Mouse (Mus musculus) olfactory bulb, adult 2 months (tissue): ENCODE measurements around the gene Hist1h1t. TPM values are rescaled to one million over a fixed set of nuclear protein-coding genes. Genes with fewer than 3 reads are reported as not detected.

ENCODE experiments used
- H3K27ac ChIP-seq: fragments of 200-500 bp; 2 replicates; pipeline ENCODE4 v1.5.1; 2012; ENCODE audit warnings: low read depth, low read length; ENCODE audit not compliant: insufficient read depth
- H3K4me1 ChIP-seq: fragments of 200-500 bp; 2 replicates; pipeline ENCODE4 v1.6.1; 2012; ENCODE audit warnings: low read length; ENCODE audit not compliant: control insufficient read depth, insufficient read depth
- H3K4me3 ChIP-seq: fragments of 200-500 bp; 2 replicates; pipeline ENCODE4 v1.5.1; 2012; ENCODE audit warnings: mild to moderate bottlenecking, low read depth, low read length, moderate library complexity; ENCODE audit not compliant: insufficient read depth
- CTCF ChIP-seq: fragments of 200-500 bp; IDR thresholded peaks from 2 replicates; pipeline ENCODE4 v1.5.1; 2012; ENCODE audit warnings: low read depth, mild to moderate bottlenecking, low read length, moderate library complexity; ENCODE audit not compliant: insufficient read depth
- POLR2A ChIP-seq: fragments of 200-500 bp; IDR thresholded peaks from 2 replicates; pipeline ENCODE4 v1.6.1; 2012; ENCODE audit warnings: mild to moderate bottlenecking, low read depth, low read length, moderate library complexity; ENCODE audit not compliant: insufficient read depth
- WGBS: fragments of 180-500 bp; shearing (Covaris S2); methylation state at CpG from one replicate; pipeline ENCODE4 v1.1.7; 2018; 5-methylcytosine and 5-hydroxymethylcytosine counted together
- polyA plus RNA-seq: library from polyadenylated mRNA; stranded (reverse); fragments of >200 nt; gene quantifications from 2 replicates; pipeline ENCODE4 v1.2.4, GENCODE M21; 2012; ENCODE audit warnings: low replicate concordance; ENCODE audit not compliant: missing spikeins, insufficient read depth, insufficient read length

Hist1h1t gene
- polyA plus RNA-seq, 1 experiment: not detected

GRCm38 (mm10) chr13:23685121-23685861 lies 10.3 kb upstream of the Hist1h1t start:
- WGBS: under 1% methylated on average over 15 of the region's 15 CpGs
- TF ChIP-seq POLR2A (no peak), CTCF (no peak)
- Histone ChIP-seq H3K27ac (peak overlapping the region; percentile 63), H3K4me1 (no peaks in the 10 kb centered on the region), H3K4me3 (peak overlapping the region; percentile 27)

GRCm38 (mm10) chr13:23685966-23686365 lies 9.6 kb upstream of the Hist1h1t start:
- Histone ChIP-seq H3K4me1 (no peaks in the 10 kb centered on the region), H3K4me3 (0 out of 2 replicates have a peak overlapping the region, but pooled peaks have one; percentile 17), H3K27ac (0 out of 2 replicates have a peak overlapping the region, but pooled peaks have one; percentile 44)
- 11% methylated on average over 4 of the region's 4 CpGs for WGBS
- TF ChIP-seq POLR2A (no peak), CTCF (no peak)

DNA sequence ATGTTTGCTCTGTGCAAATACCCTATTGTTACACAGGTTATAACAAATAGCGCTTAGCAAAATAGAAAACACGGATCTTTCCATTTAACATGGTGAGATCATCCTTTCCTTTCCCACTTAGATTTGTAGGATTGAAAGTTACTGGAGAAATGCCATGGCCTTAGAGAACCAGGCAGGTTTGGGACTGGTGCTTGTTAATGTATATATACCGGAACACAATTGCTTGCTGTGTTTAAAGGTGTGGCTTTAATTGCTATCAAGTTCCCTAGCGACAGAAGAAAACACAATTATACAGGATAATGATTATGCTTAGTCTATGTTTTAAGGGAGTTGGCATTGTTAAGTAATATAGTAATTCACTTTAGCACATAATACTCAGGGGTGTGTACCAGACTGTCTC lies 8.4 kb upstream of the Hist1h1t start:
- Histone ChIP-seq H3K4me1 (no peaks in the 10 kb centered on the region), H3K4me3 (no peak overlapping the region), H3K27ac (no peak overlapping the region)
- 50% methylated on average over 4 of the region's 4 CpGs for WGBS
- TF ChIP-seq CTCF (no peak), POLR2A (no peak)

GRCm38 (mm10) chr13:23687907-23688306 lies 7.7 kb upstream of the Hist1h1t start:
- TF ChIP-seq CTCF: no peak
- no peak for TF ChIP-seq POLR2A
- 96% methylated on average over 7 of the region's 7 CpGs for WGBS
- Histone ChIP-seq H3K4me3 (no peak overlapping the region), H3K4me1 (no peaks in the 10 kb centered on the region), H3K27ac (no peak overlapping the region)

DNA sequence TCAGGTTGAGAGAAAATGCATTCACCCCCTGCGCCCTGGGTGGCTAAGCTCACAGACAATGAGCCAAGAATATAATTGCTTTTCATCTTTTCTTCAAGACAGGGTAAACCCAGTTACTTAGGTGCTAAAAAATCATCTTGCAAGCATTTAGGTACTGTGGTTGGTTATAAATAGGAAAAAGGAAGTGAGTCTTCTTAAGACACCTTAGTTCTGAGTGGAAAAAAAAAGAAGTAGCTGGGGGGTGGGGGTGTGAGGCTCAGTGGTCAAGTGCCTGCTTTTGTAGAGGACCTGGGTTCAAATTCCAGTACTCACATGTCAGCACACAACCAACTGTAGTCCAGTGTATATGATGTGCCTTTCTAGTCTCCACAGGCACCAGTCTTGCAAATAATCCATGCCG lies 6.7 kb upstream of the Hist1h1t start:
- TF ChIP-seq POLR2A: no peak
- no peak for TF ChIP-seq CTCF
- Histone ChIP-seq H3K4me1 (no peaks in the 10 kb centered on the region), H3K4me3 (no peak overlapping the region), H3K27ac (no peak overlapping the region)
- WGBS: 94% methylated on average over 2 of the region's 2 CpGs

- Histone ChIP-seq H3K4me3 (no peak overlapping the region), H3K4me1 (no peaks in the 10 kb centered on the region), H3K27ac (no peak overlapping the region)
- 88% methylated on average over 2 of the region's 2 CpGs for WGBS
- TF ChIP-seq POLR2A (no peak), CTCF (no peak)
Observed at GRCm38 (mm10) chr13:23689459-23689858, 6.2 kb upstream of the Hist1h1t start.

GRCm38 (mm10) chr13:23693856-23694440 lies 1.7 kb upstream of the Hist1h1t start:
- H3K4me1 ChIP-seq: peaks cover 5% of the 10 kb centered on the region; the same call in 1 of the 2 replicates
- no peak overlapping the region for H3K27ac ChIP-seq
- WGBS: 88% methylated on average over 6 of the region's 6 CpGs
- no peak overlapping the region for H3K4me3 ChIP-seq
- TF ChIP-seq CTCF (no peak), POLR2A (no peak)

DNA sequence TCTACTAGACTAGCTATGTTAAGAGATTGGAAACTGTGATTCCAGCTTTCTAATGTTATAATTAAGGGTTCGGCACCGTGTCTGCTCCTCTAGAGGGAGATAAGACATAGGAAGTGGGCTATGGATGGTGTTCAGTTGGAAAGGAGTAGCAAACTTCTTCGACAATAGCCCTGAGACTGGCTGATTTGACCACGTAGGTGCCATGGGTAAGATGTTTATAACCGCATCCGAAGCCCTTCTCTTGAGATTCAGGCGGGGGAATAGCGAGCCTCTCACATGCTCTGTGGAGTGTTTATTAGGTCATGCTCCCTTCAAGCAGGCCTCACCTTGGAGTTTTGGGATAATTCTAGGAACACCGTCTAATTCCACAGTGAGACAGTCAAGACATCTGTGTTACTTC lies 658 bp upstream of the Hist1h1t start:
- no peak for TF ChIP-seq POLR2A
- Histone ChIP-seq H3K27ac (no peak overlapping the region), H3K4me3 (no peak overlapping the region), H3K4me1 (peaks cover 5% of the 10 kb centered on the region; the same call in 1 of the 2 replicates)
- WGBS: 87% methylated on average over 9 of the region's 9 CpGs

DNA sequence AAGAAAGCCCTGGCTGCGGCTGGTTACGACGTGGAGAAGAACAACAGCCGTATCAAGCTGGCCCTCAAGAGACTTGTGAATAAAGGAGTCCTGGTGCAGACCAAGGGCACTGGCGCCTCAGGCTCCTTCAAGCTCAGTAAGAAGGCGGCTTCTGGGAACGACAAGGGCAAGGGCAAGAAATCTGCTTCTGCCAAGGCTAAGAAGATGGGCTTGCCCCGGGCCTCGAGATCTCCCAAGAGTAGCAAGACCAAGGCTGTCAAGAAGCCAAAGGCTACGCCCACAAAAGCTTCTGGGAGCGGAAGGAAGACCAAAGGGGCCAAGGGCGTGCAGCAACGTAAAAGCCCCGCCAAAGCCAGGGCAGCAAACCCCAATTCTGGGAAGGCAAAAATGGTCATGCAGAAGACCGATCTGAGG lies 454 bp downstream of the Hist1h1t start:
- H3K4me1 ChIP-seq: peaks cover 5% of the 10 kb centered on the region; the same call in 1 of the 2 replicates
- TF ChIP-seq CTCF (no peak), POLR2A (no peak)
- 70% methylated on average over 15 of the region's 15 CpGs for WGBS
- H3K4me3 ChIP-seq: no peak overlapping the region
- H3K27ac ChIP-seq: no peak overlapping the region
